Mouse (Mus musculus) v-Abl transformed pro-B cells (cell line): Measurements from ENCODE around the gene Col15a1.

Experiments used
- in situ Hi-C, 2 experiments: fragments of 400-800 bp; cut with MboI; formaldehyde crosslinking; loops; one replicate each; pipeline ENCODE4 v1.15.1; 2025; ENCODE audit not compliant: unreplicated experiment in 2 of 2

The Col15a1 gene

DNA sequence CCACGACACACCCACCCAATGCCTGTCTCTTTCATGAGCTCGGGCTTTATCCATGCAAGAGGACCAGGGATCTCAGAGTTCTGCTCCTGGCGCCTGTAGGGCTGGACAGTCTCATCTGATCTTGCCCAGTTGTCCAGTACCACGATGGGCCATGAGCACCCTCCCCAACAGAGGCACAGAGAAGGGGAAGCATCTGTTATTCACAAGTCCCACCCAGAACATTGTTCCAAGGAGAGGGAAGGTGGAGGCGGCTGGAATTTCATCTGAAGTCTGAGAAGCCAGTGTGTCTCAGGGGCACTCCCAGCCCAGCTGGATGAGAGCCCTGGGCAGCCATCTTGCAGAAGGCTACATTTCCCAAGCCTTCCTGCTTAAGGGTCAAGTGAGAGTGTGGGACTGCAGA is 21.0 kb downstream of the Col15a1 start:
- in situ Hi-C loops: loop anchor here in 1 of 2 experiments (25.0 kb wide), 1 partner anchor 1183 kb away; no protein-coding TSS in a partner anchor

DNA sequence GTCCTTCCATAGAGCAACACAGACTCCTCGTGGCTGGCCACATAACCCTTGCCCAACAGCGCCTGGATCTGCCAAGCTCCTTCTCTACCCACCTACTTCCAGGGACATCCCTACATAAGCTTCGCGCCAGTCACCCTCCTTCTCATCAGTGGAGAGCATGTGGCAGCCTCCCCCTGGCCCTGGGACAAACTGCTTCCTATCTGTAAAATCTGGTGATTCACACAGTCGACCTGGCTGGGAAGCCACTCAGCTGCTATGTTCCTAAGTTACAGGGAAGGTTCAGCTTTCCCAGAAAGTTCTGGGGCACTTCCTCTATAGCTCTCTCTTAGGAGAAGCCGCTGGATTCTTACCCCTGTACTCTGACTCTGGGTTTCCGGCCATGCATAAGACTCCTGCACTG is 22.5 kb downstream of the Col15a1 start:
- in situ Hi-C loops: loop anchor here in 1 of 2 experiments (25.0 kb wide), 1 partner anchor 1182 kb away; no protein-coding TSS in a partner anchor

DNA sequence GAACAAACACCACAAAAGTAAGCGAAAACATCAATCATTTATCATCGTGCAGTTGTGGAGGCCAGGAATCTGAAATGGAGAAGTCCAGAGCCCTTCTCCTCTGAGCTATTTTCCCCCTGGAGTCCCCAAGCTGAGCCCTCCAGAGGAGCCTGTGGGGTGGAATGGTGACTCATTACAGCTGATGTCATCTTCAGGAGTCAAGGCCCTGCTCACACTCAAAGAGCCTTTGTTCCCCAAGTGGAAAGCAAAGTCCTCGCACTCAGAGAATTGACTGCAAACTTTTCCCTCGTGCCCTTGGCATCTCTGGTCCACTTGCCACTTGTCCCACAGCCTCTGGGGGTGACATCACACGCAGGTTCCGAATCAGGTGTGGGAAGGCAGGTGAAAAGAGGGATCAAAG is 23.4 kb downstream of the Col15a1 start:
- in situ Hi-C loops: loop anchor here in 1 of 2 experiments (25.0 kb wide), 1 partner anchor 1181 kb away; no protein-coding TSS in a partner anchor

DNA sequence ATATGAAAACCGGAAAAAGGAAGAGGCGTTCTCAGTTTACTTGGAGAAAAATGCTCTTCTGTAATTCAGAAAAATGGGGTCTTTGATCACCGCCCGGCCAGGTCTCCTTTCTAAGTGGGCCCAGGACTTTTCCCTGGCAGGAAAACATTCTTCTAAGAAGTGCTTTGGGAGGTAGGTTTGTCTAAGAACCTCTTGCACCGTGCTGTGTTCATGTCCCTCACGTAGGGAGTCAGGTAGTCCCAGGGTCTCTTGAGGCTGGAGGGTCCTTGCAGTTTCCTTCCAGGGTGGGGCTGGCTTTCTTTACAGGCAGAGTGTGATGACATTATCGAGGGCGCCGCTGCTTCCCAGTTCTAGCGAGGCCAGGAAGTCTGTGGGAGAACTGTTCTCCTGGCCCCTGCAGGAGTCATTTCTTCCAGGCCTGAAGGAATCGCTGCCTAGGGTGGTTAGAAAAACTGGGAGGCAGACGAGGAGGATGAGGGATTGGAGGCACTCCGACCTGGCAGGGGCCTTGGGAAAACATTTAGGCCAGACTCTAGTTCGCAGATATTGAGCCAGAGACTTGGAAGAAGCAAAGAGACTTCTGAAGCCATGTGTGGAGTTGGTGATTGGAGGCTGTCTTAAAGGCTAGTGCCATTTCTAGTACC is 25.4 kb downstream of the Col15a1 start:
- in situ Hi-C loops: loop anchor here in 1 of 2 experiments (25.0 kb wide), 1 partner anchor 1179 kb away; no protein-coding TSS in a partner anchor

DNA sequence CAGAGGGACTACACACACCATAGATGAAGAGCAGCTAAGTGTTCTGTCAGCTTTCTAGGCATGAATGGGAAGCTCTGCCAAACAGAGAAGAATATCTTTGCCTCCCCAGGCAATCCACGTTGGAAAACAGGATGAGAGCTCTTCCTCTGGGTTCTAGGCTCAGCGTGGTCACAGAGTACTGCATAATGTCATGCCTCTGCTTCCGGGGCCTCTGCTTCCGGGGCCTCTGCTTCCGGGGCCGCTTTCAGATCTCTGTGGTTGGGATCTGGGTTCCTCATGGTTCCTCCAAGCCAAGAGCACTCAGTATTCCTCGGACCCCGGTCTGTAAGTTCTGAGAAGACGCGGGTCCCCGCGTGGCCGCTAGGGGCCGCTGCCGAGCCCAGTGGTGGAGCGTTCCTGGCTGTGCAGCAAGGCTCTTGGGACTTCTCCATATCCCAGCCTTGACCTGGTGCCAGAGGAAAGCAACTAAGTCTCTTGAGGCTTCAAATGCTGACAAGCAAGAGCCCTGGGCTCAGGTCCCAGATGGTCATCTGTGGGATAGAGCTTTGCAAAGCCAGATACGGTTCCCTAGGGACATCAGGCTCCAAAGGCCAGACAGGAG is 26.8 kb downstream of the Col15a1 start:
- in situ Hi-C loops: loop anchor here in 1 of 2 experiments (25.0 kb wide), 1 partner anchor 1178 kb away; no protein-coding TSS in a partner anchor

DNA sequence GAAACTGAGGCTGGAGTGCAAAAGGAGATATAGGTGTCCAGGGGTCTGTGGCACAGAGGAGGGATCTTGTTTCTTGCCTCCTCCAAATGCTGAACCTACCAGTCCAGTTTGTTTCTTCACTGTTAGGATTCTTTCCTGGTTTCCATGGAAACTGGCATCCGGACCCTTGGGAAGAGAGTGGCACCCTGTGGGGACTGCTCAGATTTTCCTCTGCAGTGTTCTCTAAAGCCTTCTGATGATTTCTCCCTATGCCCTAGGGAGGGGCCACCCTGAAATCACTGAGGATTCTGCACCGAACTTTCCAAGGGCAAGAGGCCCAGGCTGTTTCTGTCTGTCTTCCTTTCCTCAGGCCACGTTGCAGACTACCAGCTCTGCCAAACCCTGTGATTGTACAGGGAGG is 27.4 kb downstream of the Col15a1 start:
- in situ Hi-C loops: loop anchor here in 1 of 2 experiments (25.0 kb wide), 1 partner anchor 1177 kb away; no protein-coding TSS in a partner anchor

DNA sequence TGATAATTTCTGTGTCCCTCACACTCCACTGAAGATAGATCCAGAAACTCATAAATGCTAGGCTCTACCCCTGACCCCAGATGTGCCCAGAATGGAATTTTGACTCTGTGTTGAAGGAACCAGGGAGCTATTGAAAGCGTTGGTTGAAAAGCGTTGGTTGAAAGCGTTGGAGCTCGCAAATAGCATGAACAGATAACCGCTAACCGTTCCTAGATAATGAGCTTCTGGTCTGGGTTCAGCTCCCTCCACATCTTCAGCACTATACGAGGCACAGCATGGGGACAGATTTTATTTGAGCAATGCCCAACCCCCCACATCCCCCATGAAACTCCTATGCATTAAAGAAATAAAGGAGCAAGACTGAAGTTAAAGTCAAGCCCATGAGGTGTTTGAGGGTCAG is 28.1 kb downstream of the Col15a1 start:
- in situ Hi-C loops: loop anchor here in 1 of 2 experiments (25.0 kb wide), 1 partner anchor 1176 kb away; no protein-coding TSS in a partner anchor

DNA sequence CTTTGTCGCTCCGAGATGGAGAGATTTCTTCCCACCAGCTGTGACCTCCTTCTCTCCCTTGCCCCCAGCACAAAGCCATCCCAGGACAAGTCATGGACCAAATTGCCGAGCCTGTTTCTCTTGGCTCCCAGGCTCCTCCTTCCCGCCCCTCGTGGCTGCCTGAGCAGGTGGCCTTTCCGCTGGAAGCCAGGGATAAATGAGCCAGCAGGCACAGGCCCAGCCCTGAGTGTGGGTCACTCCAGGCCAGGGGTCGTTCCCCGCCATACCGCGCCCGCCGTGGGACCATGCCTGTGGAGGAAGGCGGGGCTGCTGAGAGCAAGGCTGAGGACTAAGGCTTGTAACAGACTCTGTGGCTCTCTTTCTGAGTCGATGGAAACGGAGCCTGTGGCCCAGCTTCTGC is 29.3 kb downstream of the Col15a1 start:
- in situ Hi-C loops: loop anchor here in 1 of 2 experiments (25.0 kb wide), 1 partner anchor 1175 kb away; no protein-coding TSS in a partner anchor

DNA sequence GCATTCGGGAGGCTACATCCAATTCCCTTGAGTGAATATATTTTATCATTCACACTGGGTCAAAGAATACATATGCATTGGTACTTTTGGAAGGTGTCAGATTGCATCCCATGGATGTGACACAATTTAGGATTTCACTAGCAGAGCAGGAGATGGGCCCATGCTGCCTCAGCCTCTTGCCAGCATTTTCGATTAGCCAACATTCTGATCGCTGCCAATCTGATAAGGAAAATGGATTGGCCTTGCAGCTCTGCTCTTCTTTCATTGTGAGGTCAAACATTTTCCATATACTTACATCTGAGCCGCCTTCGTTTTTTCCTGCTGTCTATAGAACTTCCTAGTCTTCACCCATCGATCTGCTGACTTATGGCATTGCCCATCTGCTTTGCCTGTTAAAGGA is 31.2 kb downstream of the Col15a1 start:
- in situ Hi-C loops: loop anchor here in 1 of 2 experiments (25.0 kb wide), 1 partner anchor 1173 kb away; no protein-coding TSS in a partner anchor

DNA sequence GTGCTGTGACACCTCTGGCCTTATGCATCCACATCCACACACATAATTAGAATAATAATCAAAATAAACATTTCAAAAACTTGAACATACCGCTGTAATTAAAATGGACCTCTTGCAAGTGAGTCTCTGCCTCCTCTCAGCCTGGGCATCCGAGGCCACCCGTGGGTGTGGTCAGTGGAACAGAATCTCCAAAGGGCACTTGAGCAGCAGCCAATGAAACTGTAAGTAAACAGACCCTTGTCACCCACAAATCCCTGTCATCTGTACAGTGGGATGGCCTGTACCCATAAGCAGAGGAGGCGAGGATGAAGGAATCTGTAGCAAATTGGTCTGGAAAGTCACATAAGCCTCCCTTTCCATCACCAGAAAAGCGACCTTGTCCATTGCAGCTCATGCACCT is 32.9 kb downstream of the Col15a1 start:
- in situ Hi-C loops: loop anchor here in 1 of 2 experiments (25.0 kb wide), 1 partner anchor 1171 kb away; no protein-coding TSS in a partner anchor

DNA sequence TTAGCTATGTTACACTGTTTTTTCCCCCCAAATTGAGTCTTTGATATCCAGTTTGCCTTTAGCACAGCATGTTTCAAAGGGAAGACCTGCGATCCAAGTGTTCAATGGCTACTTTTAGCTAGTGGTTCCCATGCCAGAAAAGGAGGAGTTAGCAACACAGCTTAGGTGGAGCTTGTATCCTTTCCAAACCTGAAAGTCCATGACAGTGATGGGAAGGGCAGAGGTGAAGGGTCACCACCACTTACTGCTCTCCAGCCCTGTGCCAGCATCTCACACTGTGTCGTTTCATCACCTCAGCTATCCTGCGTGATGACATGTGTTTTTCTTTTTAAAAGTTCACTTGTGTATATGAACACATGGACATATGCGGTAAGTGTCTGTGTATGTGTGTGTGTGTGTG is 34.2 kb downstream of the Col15a1 start:
- in situ Hi-C loops: loop anchor here in 1 of 2 experiments (25.0 kb wide), 1 partner anchor 1170 kb away; no protein-coding TSS in a partner anchor

DNA sequence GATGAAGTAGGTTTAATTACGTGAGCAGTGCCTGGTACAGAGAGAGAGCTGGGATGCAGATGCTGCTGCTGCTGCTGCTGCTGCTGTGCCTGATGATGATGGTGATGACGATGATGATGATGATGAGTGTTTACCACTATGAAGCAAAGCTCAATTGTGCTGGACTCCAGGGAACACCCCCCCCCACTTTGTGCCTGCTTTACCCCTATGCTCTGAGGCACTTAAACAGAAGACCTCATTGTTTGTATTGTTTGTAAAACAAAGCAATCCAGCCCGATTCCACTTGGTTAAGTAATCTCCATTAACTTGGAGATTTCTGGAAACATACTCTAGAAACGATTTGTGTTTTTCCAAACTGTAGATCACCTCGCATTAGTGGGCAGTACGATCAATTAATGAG is 36.7 kb downstream of the Col15a1 start:
- in situ Hi-C loops: loop anchor here (5.0 to 25.0 kb wide), 2 partner anchors 103 to 1168 kb away; no protein-coding TSS in a partner anchor

DNA sequence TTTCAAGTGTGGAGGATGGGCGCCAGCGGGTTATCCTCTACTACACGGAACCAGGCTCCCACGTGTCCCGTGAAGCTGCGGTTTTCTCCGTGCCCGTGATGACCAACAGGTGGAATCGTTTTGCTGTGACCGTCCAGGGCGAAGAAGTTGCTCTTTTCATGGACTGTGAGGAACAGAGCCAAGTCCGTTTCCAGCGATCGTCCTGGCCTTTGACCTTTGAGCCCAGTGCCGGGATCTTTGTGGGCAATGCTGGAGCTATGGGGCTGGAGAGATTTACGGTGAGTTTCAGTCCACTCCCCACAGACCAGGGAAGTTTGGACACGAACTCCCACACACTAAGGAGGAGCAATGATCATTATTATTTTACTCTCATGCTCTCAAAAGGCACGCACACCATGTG is 37.7 kb downstream of the Col15a1 start:
- in situ Hi-C loops: loop anchor here (5.0 to 25.0 kb wide), 2 partner anchors 102 to 1167 kb away; no protein-coding TSS in a partner anchor

DNA sequence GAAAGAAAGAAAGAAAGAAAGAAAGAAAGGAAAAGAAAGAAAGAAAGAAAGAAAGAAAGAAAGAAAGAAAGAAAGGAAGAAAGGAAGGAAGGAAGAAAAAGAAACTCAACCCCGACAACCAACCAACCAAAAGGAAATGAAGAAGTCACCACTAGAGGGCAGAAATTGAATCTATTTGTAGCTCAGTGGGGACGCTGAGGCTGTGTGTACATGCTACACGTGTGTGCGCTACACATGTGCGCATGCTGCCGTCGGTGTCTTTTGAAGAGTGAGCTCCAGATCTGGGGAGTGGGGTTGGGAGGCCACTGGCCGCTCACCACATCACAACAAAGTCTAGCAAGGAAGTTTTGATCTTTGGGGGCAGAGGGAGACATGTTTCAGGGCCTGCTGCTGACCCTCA is 38.9 kb downstream of the Col15a1 start:
- in situ Hi-C loops: loop anchor here (5.0 to 25.0 kb wide), 2 partner anchors 100 to 1165 kb away; no protein-coding TSS in a partner anchor

DNA sequence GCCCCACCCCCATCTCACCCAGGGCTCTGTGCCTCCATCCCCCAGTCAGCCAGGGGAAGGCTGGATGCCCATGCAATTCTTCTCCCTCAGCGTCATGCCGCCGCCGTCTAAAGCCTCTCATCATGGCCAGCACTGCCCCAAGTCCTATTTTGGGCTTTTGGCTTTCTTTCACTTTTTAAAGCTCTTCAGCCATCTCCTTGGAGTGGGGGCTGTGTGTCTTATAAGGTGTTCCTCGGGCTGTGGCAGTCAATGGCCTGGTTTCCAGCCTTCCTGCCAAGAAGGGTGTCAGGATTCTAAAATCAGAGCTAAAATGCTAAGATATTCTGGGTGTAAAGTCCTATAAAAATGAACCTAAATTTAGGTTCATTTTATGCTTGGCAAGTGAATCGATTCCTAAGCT is 39.6 kb downstream of the Col15a1 start:
- in situ Hi-C loops: loop anchor here (5.0 to 25.0 kb wide), 2 partner anchors 100 to 1165 kb away; no protein-coding TSS in a partner anchor

DNA sequence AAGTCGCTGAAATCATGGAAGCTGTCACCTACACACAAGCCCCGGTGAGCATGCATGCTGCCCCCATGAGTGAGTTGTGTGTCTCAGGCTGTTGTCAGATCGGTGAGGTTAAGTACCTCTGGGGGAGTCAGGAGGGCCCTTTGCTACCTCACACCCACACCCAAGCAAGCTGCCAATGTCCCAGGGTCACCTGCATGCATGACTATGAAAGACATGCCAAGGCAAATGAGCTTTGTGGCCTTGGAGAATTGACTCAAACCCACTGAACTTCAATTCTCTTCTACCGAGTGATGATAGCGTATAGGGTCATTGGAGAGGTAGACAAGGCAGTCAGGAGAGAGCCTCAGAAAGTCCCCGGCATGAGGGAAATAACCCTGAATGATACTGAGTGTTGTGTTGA is 41.2 kb downstream of the Col15a1 start:
- in situ Hi-C loops: loop anchor here (5.0 to 25.0 kb wide), 2 partner anchors 98 to 1163 kb away; no protein-coding TSS in a partner anchor

DNA sequence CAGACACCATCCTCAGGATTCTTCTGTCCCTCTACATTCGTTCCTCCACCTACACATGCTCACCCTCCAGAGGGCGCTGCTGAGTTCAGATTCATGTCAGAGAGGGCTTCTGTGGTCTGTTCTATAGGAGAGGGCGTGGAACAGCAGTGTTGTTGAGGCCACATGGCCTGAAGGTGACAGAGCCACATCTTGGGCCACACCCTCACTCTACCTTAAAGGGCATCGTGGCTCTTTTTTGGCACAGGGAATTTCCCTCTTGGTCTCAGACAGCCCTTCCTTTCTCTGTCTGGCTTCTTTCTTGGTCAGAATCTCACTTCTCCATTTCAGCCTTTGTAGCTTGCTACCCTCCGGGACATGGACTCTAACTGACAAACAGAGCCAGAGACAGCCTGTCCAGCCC is 43.1 kb downstream of the Col15a1 start:
- in situ Hi-C loops: loop anchor here (5.0 kb wide), 3 partner anchors 96 to 151 kb away; no protein-coding TSS in a partner anchor

DNA sequence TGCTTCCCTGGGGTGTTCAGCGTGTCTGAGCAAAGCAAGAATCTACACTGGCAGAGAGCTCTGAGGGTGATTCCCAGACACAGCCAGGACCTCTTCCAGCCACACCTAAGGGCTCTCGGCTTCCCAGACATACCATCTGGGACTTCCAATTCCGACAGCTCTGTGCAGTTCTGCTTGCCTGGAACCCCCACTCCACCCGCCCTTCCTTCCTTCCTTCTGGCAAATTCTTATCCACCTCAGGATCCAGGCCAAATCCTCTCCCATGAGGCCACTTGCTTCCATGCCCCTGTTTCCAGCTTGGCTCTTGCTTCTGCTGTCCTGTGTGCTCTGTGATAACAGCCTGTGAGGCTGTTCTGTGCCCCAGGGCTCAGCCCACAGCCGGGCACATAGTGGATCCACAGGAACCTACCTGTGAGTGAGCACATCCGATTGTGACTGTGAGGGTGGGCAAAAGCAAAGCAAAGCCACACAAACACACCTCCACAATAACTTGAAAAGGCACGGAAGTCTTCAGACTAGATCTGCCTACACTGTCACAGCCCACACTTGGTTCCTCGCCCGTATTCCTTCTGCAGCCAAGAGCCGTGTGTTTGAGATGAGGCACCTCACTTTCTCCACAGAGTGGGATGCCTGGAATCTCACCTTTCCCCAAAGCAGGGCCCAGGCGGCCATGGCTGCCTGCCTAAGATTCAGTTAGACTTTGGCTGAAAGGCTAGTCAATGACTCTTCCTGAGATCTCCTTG is 43.9 kb downstream of the Col15a1 start:
- in situ Hi-C loops: loop anchor here (5.0 kb wide), 3 partner anchors 95 to 150 kb away; no protein-coding TSS in a partner anchor

DNA sequence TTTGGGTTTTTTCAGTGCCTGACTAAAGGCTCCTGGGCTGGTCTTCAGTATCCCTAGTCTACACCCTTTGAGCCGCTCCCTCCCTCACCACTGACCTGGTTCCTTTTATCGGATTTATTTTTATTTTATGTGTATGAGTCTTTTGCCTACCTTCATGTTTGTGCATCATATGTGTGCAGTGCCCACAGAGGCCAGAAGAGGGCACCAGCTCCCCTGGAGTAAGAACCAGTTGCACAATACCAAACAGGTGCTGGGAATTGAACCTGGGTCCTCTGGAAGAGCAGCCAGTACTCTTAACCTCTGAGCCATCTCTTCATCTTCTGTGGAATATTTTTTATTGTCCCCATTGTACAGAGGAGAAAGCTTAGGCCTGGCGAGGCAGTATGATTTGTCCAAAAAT is 44.7 kb downstream of the Col15a1 start:
- in situ Hi-C loops: loop anchor here (5.0 kb wide), 3 partner anchors 95 to 150 kb away; no protein-coding TSS in a partner anchor

DNA sequence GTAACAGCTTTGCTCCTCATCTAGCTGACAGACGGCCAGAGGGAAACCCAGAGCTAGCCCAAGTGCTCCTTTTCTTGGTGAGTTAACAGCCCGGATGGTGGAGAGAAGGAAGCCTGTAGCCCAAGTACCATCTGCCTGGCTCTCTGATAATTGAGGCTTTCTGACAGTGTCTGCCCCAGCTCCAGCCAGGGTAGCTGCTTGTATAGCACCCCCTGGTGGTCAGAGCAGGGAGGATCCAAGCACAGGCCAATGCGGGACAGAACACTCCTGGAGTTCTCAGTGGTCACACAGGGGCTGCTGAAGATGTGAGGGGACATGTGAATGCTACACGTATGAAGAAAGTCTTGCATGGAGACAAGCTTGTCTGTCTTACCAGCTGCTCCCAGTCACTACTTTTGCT is 47.7 kb downstream of the Col15a1 start:
- in situ Hi-C loops: no loop called here
